Mouse (Mus musculus) forebrain, embryonic 12.5 days (tissue): ENCODE data around the gene Sphkap. TPM values are rescaled to one million over a fixed set of nuclear protein-coding genes. Genes with fewer than 3 reads are reported as not detected.

Experiments
- ATAC-seq: fragments of 200-750 bp; cut with Nextera tagmentation; 2 replicates; pipeline ENCODE4 v1.8.0; 2017; ENCODE audit warnings: moderate TSS enrichment; ENCODE audit not compliant: low FRiP score
- H3K27ac ChIP-seq: fragments of 300-500 bp; sonication (generic); 2 replicates; pipeline ENCODE4 v1.5.1; 2016; ENCODE audit warnings: mild to moderate bottlenecking
- H3K27me3 ChIP-seq: fragments of 300-500 bp; sonication (generic); 2 replicates; pipeline ENCODE4 v1.6.1; 2016; ENCODE audit warnings: mild to moderate bottlenecking
- H3K36me3 ChIP-seq: fragments of 300-500 bp; sonication (generic); replicated peaks from 2 replicates; pipeline ENCODE4 v1.6.1; 2016; ENCODE audit warnings: mild to moderate bottlenecking
- H3K4me1 ChIP-seq: fragments of 300-500 bp; sonication (generic); 2 replicates; pipeline ENCODE4 v1.6.1; 2016
- H3K4me2 ChIP-seq: fragments of 300-500 bp; sonication (generic); 2 replicates; pipeline ENCODE4 v1.6.1; 2016; ENCODE audit warnings: mild to moderate bottlenecking, moderate library complexity
- H3K4me3 ChIP-seq: fragments of 300-500 bp; sonication (generic); replicated peaks from 2 replicates; pipeline ENCODE4 v1.5.1; 2016; ENCODE audit warnings: mild to moderate bottlenecking
- H3K9ac ChIP-seq: fragments of 300-500 bp; sonication (generic); 2 replicates; pipeline ENCODE4 v1.6.1; 2016; ENCODE audit warnings: mild to moderate bottlenecking
- H3K9me3 ChIP-seq: fragments of 300-500 bp; sonication (generic); 2 replicates; pipeline ENCODE4 v1.6.1; 2016
- WGBS: fragments of 180-500 bp; shearing (Covaris S2); methylation state at CpG from one replicate; pipeline ENCODE4 v1.1.7; 2016; 5-methylcytosine and 5-hydroxymethylcytosine counted together
- polyA plus RNA-seq: library from polyadenylated mRNA; unstranded; fragments of >200 nt; fragmentation: Nextera tagmentation; extraction: Ambion mirVana; gene quantifications from 2 replicates; pipeline ENCODE4 v1.2.1, GENCODE M21; 2016

Sphkap gene
- polyA plus RNA-seq, 1 experiment from 2014 or later = 2.9 TPM

- no peaks in the 10 kb centered on the region for H3K9me3 ChIP-seq
- no peak overlapping the region for H3K4me2 ChIP-seq
- WGBS = 93% methylated on average over 9 of the region's 9 CpGs
- no peak overlapping the region for H3K27ac ChIP-seq
- H3K27me3 ChIP-seq = no peaks in the 10 kb centered on the region
- H3K9ac ChIP-seq = no peak overlapping the region
- no peak overlapping the region for H3K4me3 ChIP-seq
- H3K4me1 ChIP-seq = no peaks in the 10 kb centered on the region
- H3K36me3 ChIP-seq = no peaks in the 10 kb centered on the region
- no peak for ATAC-seq
These were observed 131.4 kb downstream of the Sphkap start for GRCm38 (mm10) chr1:83276637-83277036.

DNA sequence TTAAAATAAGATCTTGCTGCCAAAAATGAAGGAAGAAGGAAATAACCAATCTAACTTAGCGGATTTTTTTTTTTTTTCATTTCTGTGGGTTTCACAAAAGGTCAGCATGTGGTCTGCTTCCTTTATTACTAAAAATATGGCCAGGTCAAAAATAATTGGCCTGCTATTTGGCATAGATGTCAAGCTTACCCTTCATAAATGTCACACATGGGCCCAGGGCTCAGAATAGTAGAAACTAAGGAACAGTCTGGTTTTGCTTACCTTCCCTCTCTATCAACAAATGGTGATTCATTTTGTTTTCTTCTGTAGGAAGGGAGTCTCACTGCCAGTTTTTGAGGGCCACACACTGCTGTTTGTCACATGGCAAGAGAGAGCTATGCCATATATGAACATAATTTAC, 156.3 kb downstream of the Sphkap start:
- 86% methylated on average over 1 of the region's 1 CpGs for WGBS

GRCm38 (mm10) chr1:83248235-83248746, 159.7 kb downstream of the Sphkap start:
- H3K36me3 ChIP-seq = no peaks in the 10 kb centered on the region
- H3K9ac ChIP-seq = no peak overlapping the region
- no peaks in the 10 kb centered on the region for H3K27me3 ChIP-seq
- no peak overlapping the region for H3K4me2 ChIP-seq
- no peaks in the 10 kb centered on the region for H3K9me3 ChIP-seq
- no peak overlapping the region for H3K27ac ChIP-seq
- H3K4me3 ChIP-seq = no peak overlapping the region
- H3K4me1 ChIP-seq = no peaks in the 10 kb centered on the region
- 85% methylated on average over 1 of the region's 1 CpGs for WGBS
- ATAC-seq = no peak

More for the DNA sequence above, 156.3 kb downstream of the Sphkap start:
- Histone ChIP-seq H3K9ac (no peak overlapping the region), H3K9me3 (no peaks in the 10 kb centered on the region), H3K4me1 (no peaks in the 10 kb centered on the region), H3K36me3 (no peaks in the 10 kb centered on the region), H3K27me3 (no peaks in the 10 kb centered on the region), H3K4me3 (no peak overlapping the region), H3K27ac (no peak overlapping the region), H3K4me2 (no peak overlapping the region)
- no peak for ATAC-seq

GRCm38 (mm10) chr1:83227946-83228345, 180.1 kb downstream of the Sphkap start:
- Histone ChIP-seq H3K36me3 (no peaks in the 10 kb centered on the region), H3K4me1 (no peaks in the 10 kb centered on the region), H3K4me3 (no peak overlapping the region), H3K4me2 (no peak overlapping the region), H3K27me3 (no peaks in the 10 kb centered on the region), H3K27ac (no peak overlapping the region), H3K9me3 (no peaks in the 10 kb centered on the region), H3K9ac (no peak overlapping the region)
- 93% methylated on average over 3 of the region's 3 CpGs for WGBS
- ATAC-seq = no peak

DNA sequence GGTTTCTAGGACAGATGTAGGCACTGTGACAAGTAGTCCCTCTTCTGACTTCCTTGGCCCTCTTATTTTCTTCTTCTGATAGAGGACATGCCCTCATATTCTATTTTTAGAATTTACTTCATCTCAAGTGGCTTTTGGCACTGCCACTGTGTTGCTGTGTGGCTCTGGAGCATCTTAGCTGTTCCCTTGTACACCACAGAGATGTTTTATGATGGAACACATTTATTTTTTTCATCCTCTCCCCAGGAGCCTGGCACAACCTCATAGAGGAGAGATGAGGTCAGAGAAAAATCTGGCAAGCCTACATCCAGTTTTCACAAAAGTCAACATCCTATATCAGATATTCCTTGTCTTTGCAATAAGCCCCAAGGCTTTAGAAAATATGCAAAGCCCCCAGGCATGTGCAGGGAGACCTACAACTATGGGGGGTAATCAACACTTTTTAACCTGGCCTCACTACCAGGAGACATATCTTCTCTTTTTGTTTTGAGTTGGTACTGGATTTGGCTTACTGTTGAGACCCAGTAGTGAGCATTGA, 183.5 kb downstream of the Sphkap start:
- no peaks in the 10 kb centered on the region for H3K9me3 ChIP-seq
- no peak overlapping the region for H3K27ac ChIP-seq
- no peak overlapping the region for H3K9ac ChIP-seq
- no peak overlapping the region for H3K4me3 ChIP-seq
- H3K27me3 ChIP-seq = no peaks in the 10 kb centered on the region
- ATAC-seq = no peak
- H3K36me3 ChIP-seq = no peaks in the 10 kb centered on the region
- H3K4me2 ChIP-seq = no peak overlapping the region
- no peaks in the 10 kb centered on the region for H3K4me1 ChIP-seq

DNA sequence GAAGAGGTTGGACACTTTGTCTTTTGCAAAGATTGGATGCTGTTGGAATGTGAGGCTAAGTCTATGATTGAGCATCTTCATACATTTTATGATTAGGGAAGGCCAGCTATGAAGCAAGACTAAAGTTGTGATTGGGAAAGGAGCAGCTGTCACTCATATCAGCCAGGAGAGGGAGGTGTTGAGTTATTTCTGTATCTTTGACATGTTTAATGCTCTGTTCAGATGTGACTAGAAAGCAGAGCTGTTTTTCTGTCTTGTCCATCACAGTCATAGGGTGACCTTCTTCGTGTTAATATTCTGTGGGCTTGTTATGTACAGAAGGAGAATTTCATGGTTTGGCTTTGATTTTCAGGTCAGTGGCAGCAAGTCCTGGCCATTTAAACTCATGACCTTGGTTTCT, 184.9 kb downstream of the Sphkap start:
- ATAC-seq = no peak

GRCm38 (mm10) chr1:83218260-83218659, 189.7 kb downstream of the Sphkap start:
- ATAC-seq = no peak
- WGBS = 54% methylated on average over 1 of the region's 1 CpGs
- no peaks in the 10 kb centered on the region for H3K27me3 ChIP-seq

More for the DNA sequence above, 184.9 kb downstream of the Sphkap start:
- H3K9me3 ChIP-seq = no peaks in the 10 kb centered on the region
- 71% methylated on average over 1 of the region's 1 CpGs for WGBS
- H3K27me3 ChIP-seq = no peaks in the 10 kb centered on the region
- H3K27ac ChIP-seq = no peak overlapping the region
- no peaks in the 10 kb centered on the region for H3K4me1 ChIP-seq
- no peak overlapping the region for H3K9ac ChIP-seq
- H3K4me3 ChIP-seq = no peak overlapping the region
- no peaks in the 10 kb centered on the region for H3K36me3 ChIP-seq
- H3K4me2 ChIP-seq = no peak overlapping the region

GRCm38 (mm10) chr1:83209981-83210380, 198.0 kb downstream of the Sphkap start:
- Histone ChIP-seq H3K4me3 (no peak overlapping the region), H3K27me3 (no peaks in the 10 kb centered on the region), H3K9ac (no peak overlapping the region), H3K27ac (no peak overlapping the region), H3K4me1 (no peaks in the 10 kb centered on the region), H3K9me3 (no peaks in the 10 kb centered on the region), H3K36me3 (no peaks in the 10 kb centered on the region), H3K4me2 (no peak overlapping the region)
- no peak for ATAC-seq
- 86% methylated on average over 1 of the region's 1 CpGs for WGBS

More at GRCm38 (mm10) chr1:83218260-83218659, 189.7 kb downstream of the Sphkap start:
- no peaks in the 10 kb centered on the region for H3K4me1 ChIP-seq
- no peaks in the 10 kb centered on the region for H3K36me3 ChIP-seq
- no peak overlapping the region for H3K4me3 ChIP-seq
- no peak overlapping the region for H3K4me2 ChIP-seq
- no peak overlapping the region for H3K27ac ChIP-seq
- no peak overlapping the region for H3K9ac ChIP-seq
- H3K9me3 ChIP-seq = no peaks in the 10 kb centered on the region

Other genes with a start within 250 kb of the Sphkap start
- 0.19 and 0.26 TPM in 2 replicates for gene Daw1, start 248.4 kb downstream of the Sphkap start, polyA plus RNA-seq